8 mouse cellular contexts compared by ENCODE assay signal in genomic region chr9:31130357-31131204, GRCm38 (mm10). TPM values are rescaled to one million over a fixed set of nuclear protein-coding genes. Genes with fewer than 3 reads are reported as not detected.
DNase-seq lines count a peak whose midpoint lies in the region; ATAC-seq and TF ChIP-seq lines count a peak whose summit lies in the region.

No protein-coding gene starts in this region.

- H3K36me3 ChIP-seq in embryonic facial prominence, embryonic 10.5 days (replicated peaks): no peaks in the 10 kb centered on the region
- no peaks in the 10 kb centered on the region for H3K36me3 ChIP-seq in hindbrain, postnatal 0 days (ENCODE audit: insufficient read depth, low read length)

- TF ChIP-seq CTCF in hindbrain, postnatal 0 days (IDR thresholded peaks at IDR 0.05; ENCODE audit: low read depth): no peak

- ATAC-seq in hindbrain, postnatal 0 days: no peak
- peak; percentile 17 for ATAC-seq in megakaryocyte, adult 5-6 weeks (ENCODE audit: poor library complexity, severe bottlenecking)

- WGBS in embryonic facial prominence, embryonic 10.5 days: 10% methylated on average over 26 of the region's 26 CpGs
- 13% methylated on average over 26 of the region's 26 CpGs for WGBS in hindbrain, postnatal 0 days

- H3K27me3 ChIP-seq in embryonic facial prominence, embryonic 10.5 days (replicated peaks; ENCODE audit: low read depth, poor library complexity, severe bottlenecking): peaks cover 79% of the 10 kb centered on the region
- H3K27me3 ChIP-seq in hindbrain, postnatal 0 days (ENCODE audit: insufficient read depth, low read length): peaks cover 16% of the 10 kb centered on the region

- peak overlapping the region; percentile 75; the same call in 1 of the 2 replicates for H3K27ac ChIP-seq in embryonic facial prominence, embryonic 10.5 days (replicated peaks)
- no peak overlapping the region for H3K27ac ChIP-seq in hindbrain, postnatal 0 days

- H3K4me1 ChIP-seq in embryonic facial prominence, embryonic 10.5 days: peaks cover 20% of the 10 kb centered on the region
- H3K4me1 ChIP-seq in hindbrain, postnatal 0 days (ENCODE audit: insufficient read depth, low read length): peaks cover 9% of the 10 kb centered on the region; the same call in 1 of the 2 replicates

- peak; percentile 12 for DNase-seq in ovary, postnatal 36 days (ENCODE audit: low spot score)
- DNase-seq in ovary, postnatal 14 days (ENCODE audit: low spot score): no peak
- peak; percentile 38 for DNase-seq in embryonic facial prominence, embryonic 10.5 days (ENCODE audit: low spot score)
- DNase-seq in hindbrain, postnatal 0 days (ENCODE audit: low spot score): peak; percentile 32
- no peak for DNase-seq in layer of hippocampus, adult 11-12 months (ENCODE audit: low spot score)
- no peak for DNase-seq in adrenal gland, postnatal 36 days
- no peak for DNase-seq in right cerebral cortex, adult 2 months (ENCODE audit: low spot score in 2 of 2)

- no peaks in the 10 kb centered on the region for H3K9me3 ChIP-seq in embryonic facial prominence, embryonic 10.5 days
- no peaks in the 10 kb centered on the region for H3K9me3 ChIP-seq in hindbrain, postnatal 0 days (ENCODE audit: low read length)

- peak overlapping the region; percentile 77 for H3K4me2 ChIP-seq in hindbrain, postnatal 0 days (ENCODE audit: low read depth, low read length)

- H3K4me3 ChIP-seq in embryonic facial prominence, embryonic 10.5 days: peak overlapping the region; percentile 59
- peak overlapping the region; percentile 41 for H3K4me3 ChIP-seq in hindbrain, postnatal 0 days (ENCODE audit: low read length)

- 0 out of 2 replicates have a peak overlapping the region, but pooled peaks have one; percentile 29 for H3K9ac ChIP-seq in hindbrain, postnatal 0 days (replicated peaks; ENCODE audit: low read length)

RNA-seq across cellular contexts. Expression of gene St14, which starts 1.1 kb away (rescaled TPM):
- polyA plus RNA-seq in embryonic facial prominence, embryonic 10.5 days (2016; fragmentation: Nextera tagmentation; extraction: Ambion mirVana): 15.8 and 17.2 TPM in 2 replicates
- total RNA-seq in hindbrain, postnatal 0 days (2014; rRNA removed): 1.1 TPM in 2 replicates
- 0.84 and 0.90 TPM in 2 replicates for polyA plus RNA-seq in hindbrain, postnatal 0 days (2015; fragmentation: Nextera tagmentation; extraction: Ambion mirVana)
- total RNA-seq in megakaryocyte, adult 5-6 weeks (2015): 1.4 and 4.3 TPM in 2 replicates
- total RNA-seq in megakaryocyte, adult 5-6 weeks (2017): 3.9 and 5.6 TPM in 2 replicates
- under 1 TPM; 0.43 to 0.99 TPM for total RNA-seq in adrenal gland, postnatal 36 days (2021)

Comparison
In these comparisons a context has a peak if more than half of its experiments do, and no peak if none do; other contexts are left out.
1. DNase-seq: peak in ovary, postnatal 36 days (single experiment), embryonic facial prominence, embryonic 10.5 days (single experiment) and hindbrain, postnatal 0 days (single experiment); none in ovary, postnatal 14 days (single experiment), layer of hippocampus, adult 11-12 months (single experiment), adrenal gland, postnatal 36 days (0 of 2) and right cerebral cortex, adult 2 months (0 of 2).